Mouse (Mus musculus): Measurements from ENCODE around the gene Dupd1. TPM values are rescaled to one million over a fixed set of nuclear protein-coding genes. Genes with fewer than 3 reads are reported as not detected.

Gene Dupd1
- polyA plus RNA-seq, 1 experiment from 2014 or later, result 0.13 TPM

DNA sequence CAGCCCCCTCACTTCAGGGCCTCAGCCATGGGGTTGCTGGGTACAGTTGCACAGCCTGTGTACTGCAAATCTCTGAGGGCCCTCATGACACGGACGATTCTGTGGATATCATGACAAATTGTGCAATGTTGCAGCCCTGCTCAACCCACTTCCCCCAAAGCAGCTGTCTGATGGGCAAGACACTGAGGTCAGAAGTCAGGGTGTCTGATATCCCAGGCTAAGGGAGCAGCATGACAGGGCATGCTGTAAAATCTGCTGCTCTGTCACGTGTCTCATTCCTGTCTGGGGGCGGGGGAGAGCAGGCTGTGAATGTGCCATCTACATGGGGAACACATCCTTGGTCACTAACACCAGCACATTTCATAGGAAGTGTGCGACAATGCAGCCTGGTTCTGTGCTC, 30.8 kb upstream of the Dupd1 start:
- no peak overlapping the region for H3K9ac ChIP-seq (replicated peaks)
- H3K4me3 ChIP-seq (replicated peaks), result no peak overlapping the region
- no peaks in the 10 kb centered on the region for H3K9me3 ChIP-seq
- no peaks in the 10 kb centered on the region for H3K36me3 ChIP-seq
- H3K4me2 ChIP-seq (replicated peaks), result no peak overlapping the region
- no peak for ATAC-seq
- WGBS, result 89% methylated on average over 5 of the region's 5 CpGs
- H3K4me1 ChIP-seq (replicated peaks), result 0 out of 2 replicates have a peak, but pooled peaks cover 2% of the 10 kb centered on the region
- no peak overlapping the region for H3K27ac ChIP-seq
- H3K27me3 ChIP-seq, result peaks cover 9% of the 10 kb centered on the region; the same call in 1 of the 2 replicates

DNA sequence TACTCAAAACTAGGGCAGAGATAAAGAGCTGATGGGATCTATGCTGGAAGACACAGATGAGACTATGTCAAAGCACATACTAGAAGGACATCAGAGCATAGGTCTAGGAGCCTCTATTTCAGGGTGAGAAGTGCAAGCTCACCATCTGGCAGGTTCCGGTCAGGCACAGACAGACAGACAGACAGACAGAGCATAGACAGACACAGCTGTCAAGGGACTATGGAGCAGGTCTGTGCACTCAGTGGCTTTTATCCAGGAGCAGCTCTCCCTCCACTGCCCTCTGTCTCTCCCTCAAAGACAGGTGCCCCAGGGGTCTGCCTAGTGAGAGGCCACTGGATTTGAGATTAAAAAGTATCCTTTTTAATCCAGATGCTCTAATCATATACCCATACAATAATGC, 29.8 kb upstream of the Dupd1 start:
- Histone ChIP-seq H3K36me3 (no peaks in the 10 kb centered on the region), H3K4me1 (replicated peaks) (no peaks in the 10 kb centered on the region), H3K4me2 (replicated peaks) (no peak overlapping the region), H3K9me3 (no peaks in the 10 kb centered on the region), H3K9ac (replicated peaks) (no peak overlapping the region), H3K27me3 (peaks cover 9% of the 10 kb centered on the region; the same call in 1 of the 2 replicates), H3K4me3 (replicated peaks) (no peak overlapping the region), H3K27ac (no peak overlapping the region)
- no peak for ATAC-seq
- 86% methylated on average over 1 of the region's 1 CpGs for WGBS

DNA sequence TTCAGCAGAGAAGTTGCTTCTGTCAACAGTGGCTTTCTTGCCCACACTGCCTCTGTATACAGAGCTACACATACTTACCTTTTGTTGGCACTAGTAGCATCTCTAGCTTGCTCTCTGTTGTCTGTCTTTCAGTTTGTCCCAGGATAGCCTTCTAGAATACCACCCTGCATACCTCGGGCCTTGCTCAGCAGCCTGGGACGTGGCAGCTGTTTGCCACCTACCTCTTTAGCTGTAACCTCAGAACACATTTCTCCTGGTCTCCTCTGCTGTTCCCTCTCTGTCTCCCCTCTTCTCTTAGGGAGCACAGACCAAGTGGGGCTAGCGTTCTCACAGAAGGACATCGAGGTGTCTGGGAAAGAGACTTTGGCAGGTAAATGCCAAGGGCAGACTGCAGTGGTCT, 28.1 kb upstream of the Dupd1 start:
- no peaks in the 10 kb centered on the region for H3K9me3 ChIP-seq
- H3K4me1 ChIP-seq (replicated peaks), result no peaks in the 10 kb centered on the region
- no peak overlapping the region for H3K4me3 ChIP-seq (replicated peaks)
- 90% methylated on average over 4 of the region's 4 CpGs for WGBS
- H3K27me3 ChIP-seq, result peaks cover 9% of the 10 kb centered on the region; the same call in 1 of the 2 replicates
- no peaks in the 10 kb centered on the region for H3K36me3 ChIP-seq
- H3K27ac ChIP-seq, result no peak overlapping the region
- no peak overlapping the region for H3K4me2 ChIP-seq (replicated peaks)
- no peak overlapping the region for H3K9ac ChIP-seq (replicated peaks)
- ATAC-seq, result no peak

DNA sequence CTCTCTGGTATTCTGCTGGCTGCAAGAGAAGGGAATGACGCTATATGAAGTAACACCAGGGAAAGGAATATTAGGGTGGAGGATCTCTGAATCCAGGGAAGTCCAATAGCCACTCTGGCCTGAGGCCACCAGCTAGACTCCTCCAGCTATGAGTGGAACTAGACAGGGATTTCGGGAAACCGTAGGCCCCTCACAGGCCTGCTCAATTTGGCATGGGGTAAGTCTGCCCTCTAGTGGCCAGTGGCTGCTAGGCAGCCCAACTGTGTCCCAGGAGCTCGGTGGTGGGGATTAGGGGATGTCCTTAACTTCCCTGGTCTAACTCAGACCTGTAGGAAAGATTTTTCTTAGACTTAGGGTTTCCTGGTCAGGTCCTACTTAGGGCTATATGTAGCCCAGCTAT, 27.4 kb upstream of the Dupd1 start:
- Histone ChIP-seq H3K4me3 (replicated peaks) (no peak overlapping the region), H3K36me3 (no peaks in the 10 kb centered on the region), H3K27ac (no peak overlapping the region), H3K4me1 (replicated peaks) (no peaks in the 10 kb centered on the region), H3K9me3 (no peaks in the 10 kb centered on the region), H3K4me2 (replicated peaks) (no peak overlapping the region), H3K9ac (replicated peaks) (no peak overlapping the region), H3K27me3 (peaks cover 9% of the 10 kb centered on the region; the same call in 1 of the 2 replicates)
- 12% methylated on average over 4 of the region's 4 CpGs for WGBS
- ATAC-seq, result peak; percentile 88

DNA sequence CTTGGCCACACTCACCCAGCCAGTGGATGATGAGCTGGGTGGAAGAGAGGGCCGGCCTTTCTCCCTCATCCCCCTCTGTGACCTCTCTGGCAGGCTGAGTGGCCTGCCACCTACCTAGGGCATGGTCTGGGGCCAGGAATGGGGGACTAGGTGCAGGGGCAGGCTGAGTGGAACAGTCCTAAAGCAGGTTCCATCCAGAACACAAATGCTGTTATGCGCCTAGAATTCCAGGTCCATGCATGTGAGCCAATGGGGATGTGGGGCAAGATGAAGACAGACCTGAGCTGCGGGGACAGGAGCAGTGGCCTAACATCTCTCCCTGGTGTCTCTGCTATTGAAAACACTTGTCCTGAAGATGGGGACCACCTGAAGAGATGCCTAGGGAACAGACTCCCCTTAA, 26.9 kb upstream of the Dupd1 start:
- Histone ChIP-seq H3K36me3 (no peaks in the 10 kb centered on the region), H3K9ac (replicated peaks) (0 out of 2 replicates have a peak overlapping the region, but pooled peaks have one; percentile 10), H3K9me3 (no peaks in the 10 kb centered on the region), H3K4me3 (replicated peaks) (no peak overlapping the region), H3K27me3 (peaks cover 9% of the 10 kb centered on the region; the same call in 1 of the 2 replicates), H3K4me2 (replicated peaks) (no peak overlapping the region), H3K27ac (no peak overlapping the region), H3K4me1 (replicated peaks) (no peaks in the 10 kb centered on the region)
- peak; percentile 53 for ATAC-seq
- 92% methylated on average over 3 of the region's 3 CpGs for WGBS

DNA sequence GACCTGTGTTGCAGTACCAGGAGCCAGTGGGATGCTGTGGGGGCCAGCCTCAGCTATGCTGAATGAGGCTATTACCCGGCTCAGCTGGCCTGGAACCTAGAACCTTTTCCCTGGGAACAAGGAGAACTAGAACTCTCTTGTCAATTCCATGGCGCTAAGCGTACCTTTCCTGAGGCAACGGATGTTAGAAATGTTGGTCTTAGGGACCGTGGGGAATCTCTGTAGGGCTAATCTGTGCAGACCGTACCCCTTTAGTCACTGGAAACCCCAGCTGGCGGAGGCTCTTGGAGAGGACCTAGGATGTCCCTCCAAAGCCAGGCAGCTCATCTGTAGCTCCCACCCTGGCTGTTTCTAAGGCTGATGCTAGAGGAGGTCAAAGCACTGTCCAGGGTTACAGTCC, 26.0 kb upstream of the Dupd1 start:
- Histone ChIP-seq H3K27me3 (peaks cover 9% of the 10 kb centered on the region; the same call in 1 of the 2 replicates), H3K4me2 (replicated peaks) (no peak overlapping the region), H3K36me3 (no peaks in the 10 kb centered on the region), H3K4me3 (replicated peaks) (no peak overlapping the region), H3K4me1 (replicated peaks) (no peaks in the 10 kb centered on the region), H3K27ac (no peak overlapping the region), H3K9ac (replicated peaks) (no peak overlapping the region), H3K9me3 (no peaks in the 10 kb centered on the region)
- no peak for ATAC-seq
- WGBS, result 94% methylated on average over 7 of the region's 7 CpGs

DNA sequence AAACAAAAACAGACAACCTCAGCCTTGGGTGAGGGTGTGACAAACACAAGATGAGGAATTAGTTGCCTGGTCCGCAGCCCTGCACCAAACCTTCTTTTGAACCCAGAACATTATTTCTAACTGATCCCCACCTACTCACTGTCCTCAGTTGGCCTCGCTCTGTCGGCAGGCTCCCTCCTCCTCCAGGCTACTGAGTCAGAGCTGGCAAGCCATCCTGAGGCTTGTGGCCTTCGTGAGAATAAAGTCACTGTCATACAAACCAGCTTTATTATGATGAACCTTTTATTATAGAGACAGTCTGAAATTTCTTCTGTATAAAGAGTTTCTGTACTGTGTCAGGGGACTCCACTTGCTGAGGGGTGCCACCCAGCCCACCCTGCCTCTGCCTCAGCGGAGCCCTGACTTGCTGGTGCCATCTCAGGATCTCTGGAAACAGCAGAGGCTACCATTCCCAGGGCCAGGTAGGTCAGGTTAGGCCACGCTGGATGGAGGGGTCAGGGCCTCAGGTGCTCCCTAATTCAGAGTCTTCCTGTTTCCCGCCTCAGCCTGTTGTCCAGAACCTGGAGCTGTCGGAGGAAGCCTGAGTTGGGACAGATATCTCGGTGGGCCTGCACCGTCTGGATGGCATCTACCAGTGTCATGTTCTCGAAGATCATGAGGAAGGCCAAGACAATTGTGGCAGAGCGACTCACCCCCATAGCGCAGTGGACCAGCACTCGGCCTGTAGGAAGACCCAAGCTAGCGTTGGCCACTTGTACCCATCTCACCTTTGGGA, 18.9 kb upstream of the Dupd1 start:
- H3K27me3 ChIP-seq, result no peaks in the 10 kb centered on the region
- 94% methylated on average over 15 of the region's 15 CpGs for WGBS
- no peak for ATAC-seq
- H3K4me1 ChIP-seq (replicated peaks), result no peaks in the 10 kb centered on the region
- no peaks in the 10 kb centered on the region for H3K36me3 ChIP-seq
- no peaks in the 10 kb centered on the region for H3K9me3 ChIP-seq
- H3K4me2 ChIP-seq (replicated peaks), result no peak overlapping the region
- no peak overlapping the region for H3K4me3 ChIP-seq (replicated peaks)
- H3K27ac ChIP-seq, result no peak overlapping the region
- H3K9ac ChIP-seq (replicated peaks), result no peak overlapping the region

DNA sequence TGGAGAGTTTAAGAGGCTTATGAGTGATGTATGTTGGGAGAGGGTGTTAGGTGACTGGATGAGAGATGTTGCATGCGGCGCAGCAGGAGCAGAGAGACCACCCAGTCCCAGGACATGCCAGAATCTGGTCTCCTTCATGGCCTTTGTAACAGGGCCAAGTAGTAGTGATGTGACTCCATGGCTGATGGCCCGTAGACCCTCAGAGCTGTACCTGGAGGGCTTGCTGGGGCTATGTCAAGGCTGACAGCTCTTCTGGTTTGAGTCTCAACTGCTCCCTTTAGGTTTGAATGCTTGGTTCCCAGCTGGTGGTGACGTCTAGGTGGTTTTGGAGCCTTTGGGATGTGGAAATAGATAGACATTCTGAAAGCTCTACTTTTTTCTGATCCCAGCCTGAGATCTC, 15.6 kb upstream of the Dupd1 start:
- Histone ChIP-seq H3K4me2 (replicated peaks) (no peak overlapping the region), H3K36me3 (no peaks in the 10 kb centered on the region), H3K27ac (no peak overlapping the region), H3K27me3 (peaks cover 9% of the 10 kb centered on the region), H3K9ac (replicated peaks) (no peak overlapping the region), H3K4me1 (replicated peaks) (no peaks in the 10 kb centered on the region), H3K4me3 (replicated peaks) (no peak overlapping the region), H3K9me3 (no peaks in the 10 kb centered on the region)
- WGBS, result 91% methylated on average over 4 of the region's 4 CpGs
- ATAC-seq, result no peak

DNA sequence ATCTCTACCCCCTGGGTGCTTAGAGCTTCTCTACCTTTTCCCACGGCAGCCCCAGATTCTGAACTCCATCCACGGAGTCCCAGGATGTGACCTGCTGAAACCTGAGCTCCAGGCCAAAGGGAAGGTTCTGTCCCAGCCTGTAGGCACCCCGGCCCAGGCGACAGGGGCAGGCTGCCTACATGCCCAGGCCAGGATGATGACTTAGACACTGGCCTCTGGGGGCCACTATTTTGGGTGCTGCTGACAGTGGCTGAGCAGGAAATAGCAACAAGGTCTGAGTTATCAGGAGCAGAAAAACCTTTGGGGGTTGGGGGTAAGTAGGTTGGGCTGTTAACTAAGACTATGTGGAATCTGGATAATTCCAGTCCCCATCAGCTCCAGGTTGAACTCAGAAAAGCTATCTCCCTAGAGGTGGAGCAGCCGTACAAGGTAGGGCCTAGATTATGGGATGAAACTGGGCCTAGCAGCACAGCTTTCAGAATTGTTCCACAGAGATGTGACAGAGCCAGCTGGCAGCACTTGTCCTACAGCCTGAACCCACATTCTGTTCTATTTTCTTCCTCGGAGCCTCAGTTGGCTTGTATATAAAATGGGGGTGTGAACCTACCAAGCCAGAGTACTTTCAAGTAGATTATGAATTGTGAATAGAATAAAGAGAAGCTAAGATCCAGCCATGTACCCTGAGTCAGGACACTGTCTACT, 14.8 kb upstream of the Dupd1 start:
- Histone ChIP-seq H3K27ac (no peak overlapping the region), H3K4me3 (replicated peaks) (no peak overlapping the region), H3K4me2 (replicated peaks) (no peak overlapping the region), H3K4me1 (replicated peaks) (no peaks in the 10 kb centered on the region; the same call in 1 of the 2 replicates), H3K9ac (replicated peaks) (no peak overlapping the region), H3K36me3 (no peaks in the 10 kb centered on the region), H3K27me3 (peaks cover 15% of the 10 kb centered on the region), H3K9me3 (no peaks in the 10 kb centered on the region)
- no peak for ATAC-seq
- 86% methylated on average over 6 of the region's 6 CpGs for WGBS

DNA sequence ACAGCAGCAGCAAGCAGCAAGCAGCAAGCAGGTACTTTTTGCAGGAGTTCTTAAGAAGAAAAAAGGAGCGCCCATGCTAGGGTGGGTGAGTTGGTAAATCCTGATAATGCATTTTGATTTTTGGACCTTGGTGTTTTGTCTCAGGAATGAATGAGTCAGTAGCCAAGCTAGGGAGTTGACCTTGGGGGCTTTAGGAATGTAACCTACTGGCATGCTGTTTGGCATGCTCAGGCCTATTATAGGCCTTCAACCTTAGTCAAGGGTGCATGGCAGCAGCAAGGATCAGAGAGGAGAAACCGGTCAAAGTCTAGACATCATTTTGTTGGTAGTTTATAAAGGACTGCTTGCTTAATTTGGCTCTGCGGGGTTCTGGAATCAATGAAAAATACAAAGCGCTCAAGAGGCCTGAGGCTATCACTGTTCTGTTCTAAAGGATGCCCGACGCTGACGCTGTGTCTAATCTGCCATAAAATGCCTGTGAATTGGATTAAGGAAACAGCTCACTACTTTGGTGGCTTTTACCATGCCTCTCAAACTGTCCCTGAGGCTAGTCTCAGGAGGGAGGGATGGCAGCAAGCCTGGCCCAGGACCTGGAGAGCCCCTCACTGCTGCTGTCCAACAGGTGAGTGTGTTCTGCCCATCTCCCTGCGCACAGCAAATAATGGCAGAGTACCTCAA, 7.8 kb upstream of the Dupd1 start:
- H3K4me2 ChIP-seq (replicated peaks), result no peak overlapping the region
- H3K27me3 ChIP-seq, result peaks cover 24% of the 10 kb centered on the region
- no peak overlapping the region; the same call in 1 of the 2 replicates for H3K27ac ChIP-seq
- H3K9me3 ChIP-seq, result peaks cover 8% of the 10 kb centered on the region; the same call in 1 of the 2 replicates
- no peaks in the 10 kb centered on the region for H3K36me3 ChIP-seq
- H3K4me3 ChIP-seq (replicated peaks), result no peak overlapping the region
- ATAC-seq, result peak; percentile 73
- WGBS, result 40% methylated on average over 8 of the region's 8 CpGs
- peaks cover 14% of the 10 kb centered on the region for H3K4me1 ChIP-seq (replicated peaks)
- H3K9ac ChIP-seq (replicated peaks), result no peak overlapping the region

DNA sequence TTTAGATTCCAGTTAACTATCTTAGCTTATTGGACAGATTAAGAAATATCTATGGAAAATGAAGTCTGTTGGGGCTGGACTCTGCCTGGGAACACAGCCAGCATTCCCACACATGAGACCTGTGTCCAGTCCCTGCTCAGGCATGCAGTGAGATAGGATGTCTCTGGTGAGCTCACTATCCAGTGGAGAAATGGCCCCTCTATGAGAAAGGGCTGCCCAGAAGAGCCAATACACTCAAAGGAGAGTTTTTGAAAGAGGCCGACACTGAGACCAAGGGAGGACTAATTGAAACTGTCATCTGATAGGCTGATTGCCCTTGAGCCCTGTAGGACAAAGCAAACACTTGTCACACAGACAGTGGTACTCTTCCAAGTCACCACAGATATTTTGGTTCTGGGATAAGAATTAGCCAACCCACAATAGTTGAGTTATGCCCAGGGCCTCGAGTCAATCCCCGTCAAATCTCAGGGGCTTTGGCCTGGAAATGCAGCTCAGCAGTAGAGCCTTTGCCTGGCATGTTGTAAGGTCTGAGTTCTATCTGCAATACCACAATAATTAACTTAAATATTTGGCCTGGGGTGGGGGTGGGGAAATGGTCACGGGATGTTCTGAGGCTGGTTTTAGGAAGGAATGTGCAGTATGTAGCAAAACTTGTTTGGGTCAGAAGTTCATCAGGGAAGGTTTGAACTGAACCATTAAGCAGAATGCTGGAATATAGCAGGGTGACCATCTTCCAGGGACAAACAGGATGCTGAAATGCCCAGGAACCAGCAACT, 6.2 kb upstream of the Dupd1 start:
- Histone ChIP-seq H3K4me2 (replicated peaks) (no peak overlapping the region), H3K36me3 (no peaks in the 10 kb centered on the region), H3K4me3 (replicated peaks) (no peak overlapping the region), H3K4me1 (replicated peaks) (peaks cover 14% of the 10 kb centered on the region), H3K27me3 (peaks cover 22% of the 10 kb centered on the region), H3K9ac (replicated peaks) (no peak overlapping the region), H3K27ac (no peak overlapping the region), H3K9me3 (peaks cover 8% of the 10 kb centered on the region; the same call in 1 of the 2 replicates)
- no peak for ATAC-seq
- WGBS, result 83% methylated on average over 4 of the region's 4 CpGs

Data from midbrain, embryonic 13.5 days (tissue).